Mouse (Mus musculus) MEL (cell line): Measurements from ENCODE around the gene Rell1. TPM values are rescaled to one million over a fixed set of nuclear protein-coding genes. Genes with fewer than 3 reads are reported as not detected.

Experiments
- DNase-seq: peaks from one replicate; pipeline ENCODE4 v3.0.0; 2011; ENCODE audit warnings: low read depth, low spot score
- H3K27ac ChIP-seq: 2 replicates; pipeline ENCODE4 v1.5.1; 2012; ENCODE audit warnings: low read depth, mild to moderate bottlenecking, control low read depth, low read length, moderate library complexity; ENCODE audit not compliant: control insufficient read depth
- H3K27me3 ChIP-seq, 2 experiments: fragments of 150-350 bp in 1 of 2; sonication (generic) in 1 of 2; 2 replicates each; pipeline ENCODE4 v1.6.1; 2012; ENCODE audit warnings: low read length in 2 of 2, mild to moderate bottlenecking in 2 of 2, improper control_type of control experiment in 1 of 2, moderate library complexity in 1 of 2; ENCODE audit not compliant: insufficient read depth in 2 of 2, control insufficient read depth in 1 of 2
- H3K36me3 ChIP-seq, 2 experiments: 2 replicates each; pipeline ENCODE4 v1.6.1; 2012 to 2014; ENCODE audit warnings: low read length in 2 of 2, improper control_type of control experiment in 1 of 2, inconsistent platforms in 1 of 2, mild to moderate bottlenecking in 1 of 2; ENCODE audit not compliant: insufficient read depth in 2 of 2, control insufficient read depth in 1 of 2
- H3K4me1 ChIP-seq, 2 experiments: fragments of 150-350 bp in 1 of 2; sonication (generic) in 1 of 2; 2 replicates each; pipeline ENCODE4 v1.6.1; 2012; ENCODE audit warnings: low read length in 2 of 2, improper control_type of control experiment in 1 of 2, mild to moderate bottlenecking in 1 of 2; ENCODE audit not compliant: insufficient read depth in 2 of 2, control insufficient read depth in 1 of 2
- H3K4me3 ChIP-seq, 2 experiments: fragments of 150-350 bp in 1 of 2; sonication (generic) in 1 of 2; 2 replicates each; pipeline ENCODE4 v1.5.1; 2012; ENCODE audit warnings: low read depth in 2 of 2, low read length in 2 of 2, mild to moderate bottlenecking in 2 of 2, moderate library complexity in 2 of 2, control low read depth in 1 of 2, improper control_type of control experiment in 1 of 2; ENCODE audit not compliant: control insufficient read depth in 1 of 2, insufficient read depth in 1 of 2
- H3K79me2 ChIP-seq: 2 replicates; pipeline ENCODE4 v1.6.1; 2012; ENCODE audit warnings: mild to moderate bottlenecking, low read length, moderate library complexity; ENCODE audit not compliant: control insufficient read depth, poor library complexity, insufficient read depth
- H3K9ac ChIP-seq: 2 replicates; pipeline ENCODE4 v1.6.1; 2012; ENCODE audit warnings: low read depth, mild to moderate bottlenecking, control low read depth, low read length, moderate library complexity; ENCODE audit not compliant: control insufficient read depth, poor library complexity, severe bottlenecking
- H3K9me3 ChIP-seq: fragments of 150-350 bp; sonication (generic); replicated peaks from 2 replicates; pipeline ENCODE4 v1.6.1; 2012; ENCODE audit warnings: mild to moderate bottlenecking, low read length, improper control_type of control experiment, moderate library complexity; ENCODE audit not compliant: insufficient read depth
- CHD1 ChIP-seq: IDR thresholded peaks from 2 replicates; pipeline ENCODE4 v1.6.1; 2012; ENCODE audit warnings: low read depth, mild to moderate bottlenecking, inconsistent platforms, low read length, improper control_type of control experiment
- CTCF ChIP-seq, 3 experiments: IDR thresholded peaks in 2 of 3; conservative IDR thresholded peaks in 1 of 3; 2 replicates each; pipeline ENCODE4 v1.5.1; 2011 to 2012; ENCODE audit warnings: low read length in 3 of 3, low read depth in 2 of 3, mild to moderate bottlenecking in 2 of 3, improper control_type of control experiment in 1 of 3, inconsistent platforms in 1 of 3, mixed read lengths in 1 of 3, moderate library complexity in 1 of 3; ENCODE audit not compliant: control insufficient read depth in 1 of 3, insufficient read depth in 1 of 3, poor library complexity in 1 of 3, severe bottlenecking in 1 of 3
- E2F4 ChIP-seq: IDR thresholded peaks from 2 replicates; pipeline ENCODE4 v1.6.1; 2011; ENCODE audit warnings: low read depth, low read length, improper control_type of control experiment, borderline replicate concordance
- ELF1 ChIP-seq: IDR thresholded peaks from 2 replicates; pipeline ENCODE4 v1.6.1; 2014; ENCODE audit warnings: low read depth, mild to moderate bottlenecking, inconsistent platforms, low read length, improper control_type of control experiment, moderate library complexity
- EP300 ChIP-seq, 2 experiments: IDR thresholded peaks; 2 replicates each; pipeline ENCODE4 v1.6.1; 2011; ENCODE audit warnings: improper control_type of control experiment in 2 of 2, low read length in 2 of 2, low read depth in 1 of 2, mild to moderate bottlenecking in 1 of 2
- ETS1 ChIP-seq: IDR thresholded peaks from 2 replicates; pipeline ENCODE4 v1.6.1; 2012; ENCODE audit warnings: low read depth, mild to moderate bottlenecking, inconsistent platforms, low read length, improper control_type of control experiment, moderate library complexity
- GATA1 ChIP-seq: IDR thresholded peaks from 2 replicates; pipeline ENCODE4 v1.6.1; 2011; ENCODE audit warnings: low read depth, low read length, improper control_type of control experiment
- HCFC1 ChIP-seq: IDR thresholded peaks from 2 replicates; pipeline ENCODE4 v1.6.1; 2012; ENCODE audit warnings: low read depth, mild to moderate bottlenecking, inconsistent platforms, low read length, improper control_type of control experiment, moderate library complexity
- KAT2A ChIP-seq: conservative IDR thresholded peaks from 2 replicates; pipeline ENCODE4 v1.6.1; 2012; ENCODE audit warnings: low read depth, low read length, improper control_type of control experiment, inconsistent platforms
- MAFK ChIP-seq: IDR thresholded peaks from 2 replicates; pipeline ENCODE4 v1.6.1; 2011; ENCODE audit warnings: low read depth, mild to moderate bottlenecking, low read length, improper control_type of control experiment, borderline replicate concordance
- MXI1 ChIP-seq: IDR thresholded peaks from 2 replicates; pipeline ENCODE4 v1.6.1; 2011; ENCODE audit warnings: mild to moderate bottlenecking, low read depth, low read length, improper control_type of control experiment
- NELFE ChIP-seq: IDR thresholded peaks from 2 replicates; pipeline ENCODE4 v1.6.1; 2011; ENCODE audit warnings: low read depth, low read length, improper control_type of control experiment
- POLR2A ChIP-seq, 2 experiments: IDR thresholded peaks; 2 replicates each; pipeline ENCODE4 v1.6.1; 2011 to 2012; ENCODE audit warnings: low read length in 2 of 2, mild to moderate bottlenecking in 2 of 2, control low read depth in 1 of 2, improper control_type of control experiment in 1 of 2, low read depth in 1 of 2, moderate library complexity in 1 of 2; ENCODE audit not compliant: control insufficient read depth in 1 of 2, insufficient read depth in 1 of 2, poor library complexity in 1 of 2
- POLR2AphosphoS2 ChIP-seq: IDR thresholded peaks from 2 replicates; pipeline ENCODE4 v1.6.1; 2011; ENCODE audit warnings: low read length, improper control_type of control experiment
- SIN3A ChIP-seq: IDR thresholded peaks from 2 replicates; pipeline ENCODE4 v1.6.1; 2012; ENCODE audit warnings: low read length, improper control_type of control experiment, inconsistent platforms
- SMC3 ChIP-seq: IDR thresholded peaks from 2 replicates; pipeline ENCODE4 v1.6.1; 2011; ENCODE audit warnings: low read depth, low read length, improper control_type of control experiment
- TAL1 ChIP-seq: IDR thresholded peaks from 2 replicates; pipeline ENCODE4 v1.6.1; 2012; ENCODE audit warnings: mild to moderate bottlenecking, inconsistent platforms, low read length, moderate library complexity, mixed read lengths
- TCF12 ChIP-seq: IDR thresholded peaks from 2 replicates; pipeline ENCODE4 v1.6.1; 2014; ENCODE audit warnings: low read depth, mild to moderate bottlenecking, inconsistent platforms, low read length, improper control_type of control experiment, moderate library complexity
- USF1 ChIP-seq: IDR thresholded peaks from 2 replicates; pipeline ENCODE4 v1.6.1; 2014; ENCODE audit warnings: low read depth, mild to moderate bottlenecking, inconsistent platforms, low read length, improper control_type of control experiment, moderate library complexity
- USF2 ChIP-seq, 2 experiments: IDR thresholded peaks; 2 replicates each; pipeline ENCODE4 v1.6.1; 2011 to 2012; ENCODE audit warnings: improper control_type of control experiment in 2 of 2, low read length in 2 of 2, borderline replicate concordance in 1 of 2, inconsistent platforms in 1 of 2, low read depth in 1 of 2, mild to moderate bottlenecking in 1 of 2; ENCODE audit not compliant: insufficient read depth in 1 of 2
- ZC3H11A ChIP-seq: IDR thresholded peaks from 2 replicates; pipeline ENCODE4 v1.6.1; 2012; ENCODE audit warnings: low read depth, mild to moderate bottlenecking, inconsistent platforms, low read length, improper control_type of control experiment
- ZMIZ1 ChIP-seq: IDR thresholded peaks from 2 replicates; pipeline ENCODE4 v1.6.1; 2012; ENCODE audit warnings: low read depth, mild to moderate bottlenecking, inconsistent platforms, low read length, improper control_type of control experiment, moderate library complexity
- ZNF384 ChIP-seq: IDR thresholded peaks from 2 replicates; pipeline ENCODE4 v1.6.1; 2012; ENCODE audit warnings: low read depth, mild to moderate bottlenecking, inconsistent platforms, low read length, improper control_type of control experiment
- polyA plus RNA-seq, 2 experiments: library from polyadenylated mRNA; stranded (reverse) in 1 of 2; unstranded in 1 of 2; fragments of >175 nt in 1 of 2; fragments of >200 nt in 1 of 2; gene quantifications; 2 replicates each; pipeline versions ENCODE4 v1.2.1 to v1.2.4; 2012; ENCODE audit warnings: low replicate concordance in 2 of 2, low read depth in 1 of 2; ENCODE audit not compliant: insufficient read length in 2 of 2, insufficient read depth in 1 of 2, missing spikeins in 1 of 2
- total RNA-seq: library from RNA; depleted of rRNA; stranded (reverse); fragments of 300-350 nt; gene quantifications from 2 replicates; pipeline ENCODE4 v1.2.3, GENCODE M21; 2012

Gene Rell1
- total and polyA plus RNA-seq, 3 experiments: 2.2 to 5.2 TPM; not detected in 1

GRCm38 (mm10) chr5:63925035-63925628 is 43.6 kb downstream of the Rell1 start:
- Histone ChIP-seq H3K4me1 (peaks cover 0 to 12% of the 10 kb centered on the region in 2 experiments; a peak in 2 of 4 replicates), H3K27me3 (no peaks in the 10 kb centered on the region), H3K27ac (peak overlapping the region; percentile 42), H3K4me3 (no peak overlapping the region), H3K79me2 (no peaks in the 10 kb centered on the region), H3K9me3 (no peaks in the 10 kb centered on the region), H3K9ac (no peak overlapping the region), H3K36me3 (peaks cover 0 to 3% of the 10 kb centered on the region in 2 experiments; a peak in 1 of 4 replicates)
- TF ChIP-seq ETS1 (peak; percentile 63; the same call in 1 of the 2 replicates), GATA1 (peak; percentile 59), MXI1 (no peak), EP300 (IDR thresholded peaks at IDR 0.05; ENCODE audit: low read depth in 1 of 2, low read length in 2 of 2) (peak; percentile 45 to 62), TCF12 (peak; percentile 53; the same call in 1 of the 2 replicates)
- peak; percentile 52 for DNase-seq

- DNase-seq: no peak
- H3K36me3 ChIP-seq: peaks cover 0 to 3% of the 10 kb centered on the region in 2 experiments; a peak in 1 of 4 replicates
- TF ChIP-seq POLR2AphosphoS2: no peak
- TF ChIP-seq ZNF384: no peak
- no peak for TF ChIP-seq CHD1
- no peak for TF ChIP-seq E2F4
- TF ChIP-seq NELFE: no peak
- no peak for TF ChIP-seq ZC3H11A
- TF ChIP-seq GATA1: no peak
- TF ChIP-seq MXI1: no peak
- TF ChIP-seq USF1: no peak
- TF ChIP-seq EP300 (IDR thresholded peaks at IDR 0.05; ENCODE audit: low read depth in 1 of 2, low read length in 2 of 2): no peak
Measured at GRCm38 (mm10) chr5:63923305-63924025, 45.2 kb downstream of the Rell1 start.

GRCm38 (mm10) chr5:63918201-63918600 is 50.5 kb downstream of the Rell1 start:
- Histone ChIP-seq H3K27ac (no peak overlapping the region), H3K4me1 (no peaks in the 10 kb centered on the region), H3K27me3 (no peaks in the 10 kb centered on the region), H3K36me3 (no peaks in the 10 kb centered on the region), H3K9ac (no peak overlapping the region), H3K4me3 (no peak overlapping the region), H3K9me3 (no peaks in the 10 kb centered on the region), H3K79me2 (no peaks in the 10 kb centered on the region)
- no peak for DNase-seq
- TF ChIP-seq CTCF (IDR thresholded peaks at IDR 0.05 in 2 of 3, conservative IDR thresholded peaks at IDR 0.05 in 1 of 3; ENCODE audit: control insufficient read depth in 1 of 3, insufficient read depth in 1 of 3, low read depth in 2 of 3, low read length in 3 of 3, poor library complexity in 1 of 3, severe bottlenecking in 1 of 3): no peak
- no peak for TF ChIP-seq ELF1
- TF ChIP-seq KAT2A: no peak
- no peak for TF ChIP-seq HCFC1
- TF ChIP-seq SMC3: no peak
- no peak for TF ChIP-seq GATA1
- TF ChIP-seq ZC3H11A: no peak
- no peak for TF ChIP-seq E2F4
- TF ChIP-seq USF2 (IDR thresholded peaks at IDR 0.05; ENCODE audit: borderline replicate concordance in 1 of 2, insufficient read depth in 1 of 2, low read depth in 1 of 2, low read length in 2 of 2): no peak
- TF ChIP-seq POLR2A (IDR thresholded peaks at IDR 0.05; ENCODE audit: control insufficient read depth in 1 of 2, insufficient read depth in 1 of 2, low read depth in 1 of 2, low read length in 2 of 2, poor library complexity in 1 of 2): no peak
- no peak for TF ChIP-seq TAL1
- TF ChIP-seq ZMIZ1: no peak
- TF ChIP-seq SIN3A: no peak
- no peak for TF ChIP-seq POLR2AphosphoS2
- TF ChIP-seq MAFK: no peak

More at GRCm38 (mm10) chr5:63923305-63924025, 45.2 kb downstream of the Rell1 start:
- Histone ChIP-seq H3K27ac (no peak overlapping the region), H3K79me2 (no peaks in the 10 kb centered on the region), H3K4me3 (no peak overlapping the region), H3K9me3 (no peaks in the 10 kb centered on the region), H3K27me3 (no peaks in the 10 kb centered on the region), H3K9ac (no peak overlapping the region), H3K4me1 (peaks cover 0 to 12% of the 10 kb centered on the region in 2 experiments; a peak in 2 of 4 replicates)
